Mouse (Mus musculus) left cerebral cortex, adult 8-10 months (tissue): Measurements from ENCODE around the gene Grk4. TPM values are rescaled to one million over a fixed set of nuclear protein-coding genes. Genes with fewer than 3 reads are reported as not detected.

Experiments
- DNase-seq, 2 experiments: peaks; one replicate each; pipeline ENCODE4 v3.0.0; 2022; ENCODE audit warnings: low spot score in 2 of 2
- total RNA-seq, 4 experiments: library from RNA; stranded (reverse); gene quantifications; 2 replicates each; pipeline ENCODE4 v1.2.4; 2022

Gene Grk4
- total RNA-seq = 1 to 10 TPM; 5.1 to 5.7 (median 5.5) TPM

- DNase-seq = peak; percentile 95 to 100
Measured at GRCm38 (mm10) chr5:34659686-34660590, at the start of gene Grk4, which contains the start of gene Nop14. Gene Grk4, plus strand, starts transcription at chr5:34660379. Gene Nop14, minus strand, starts transcription at chr5:34660148.

GRCm38 (mm10) chr5:34632996-34633395, 27.2 kb upstream of the Grk4 start:
- no peak for DNase-seq

GRCm38 (mm10) chr5:34633641-34634040, 26.5 kb upstream of the Grk4 start:
- no peak for DNase-seq

GRCm38 (mm10) chr5:34634746-34635400, 25.3 kb upstream of the Grk4 start:
- DNase-seq = no peak

GRCm38 (mm10) chr5:34635665-34636192, 24.4 kb upstream of the Grk4 start:
- peak in 1 of 2 experiments; percentile 15 for DNase-seq

- peak; percentile 56 to 83 for DNase-seq
Measured at GRCm38 (mm10) chr5:34636481-34637287, 23.5 kb upstream of the Grk4 start, which contains the start of gene Mfsd10. Gene Mfsd10, minus strand, starts transcription at chr5:34637212.

- no peak for DNase-seq
Measured at GRCm38 (mm10) chr5:34637591-34638156, 22.5 kb upstream of the Grk4 start.

GRCm38 (mm10) chr5:34641991-34642390, 18.2 kb upstream of the Grk4 start:
- no peak for DNase-seq

GRCm38 (mm10) chr5:34642932-34643331, 17.2 kb upstream of the Grk4 start:
- peak; percentile 13 to 64 for DNase-seq

- peak in 1 of 2 experiments; percentile 40 for DNase-seq
Measured at GRCm38 (mm10) chr5:34647581-34647980, 12.6 kb upstream of the Grk4 start.

GRCm38 (mm10) chr5:34652961-34653360, 7.2 kb upstream of the Grk4 start:
- DNase-seq = no peak

- no peak for DNase-seq
Measured at GRCm38 (mm10) chr5:34654881-34655280, 5.3 kb upstream of the Grk4 start.

GRCm38 (mm10) chr5:34657556-34657955, 2.6 kb upstream of the Grk4 start:
- DNase-seq = no peak

- DNase-seq = no peak
Measured at GRCm38 (mm10) chr5:34660591-34661130, 482 bp downstream of the Grk4 start.

- DNase-seq = no peak
Measured at GRCm38 (mm10) chr5:34661909-34662308, 1.7 kb downstream of the Grk4 start.

- DNase-seq = no peak
Measured at GRCm38 (mm10) chr5:34663231-34663630, 3.1 kb downstream of the Grk4 start.

- DNase-seq = no peak
Measured at GRCm38 (mm10) chr5:34669493-34669892, 9.3 kb downstream of the Grk4 start.

- DNase-seq = no peak
Measured at GRCm38 (mm10) chr5:34670280-34670679, 10.1 kb downstream of the Grk4 start.

- no peak for DNase-seq
Measured at GRCm38 (mm10) chr5:34689868-34690267, 29.7 kb downstream of the Grk4 start.

GRCm38 (mm10) chr5:34692782-34693181, 32.6 kb downstream of the Grk4 start:
- no peak for DNase-seq

- DNase-seq = no peak
Measured at GRCm38 (mm10) chr5:34695521-34695920, 35.3 kb downstream of the Grk4 start.
